Mouse (Mus musculus) embryonic facial prominence, embryonic 14.5 days (tissue): ENCODE data around the gene Plpp1. TPM values are rescaled to one million over a fixed set of nuclear protein-coding genes. Genes with fewer than 3 reads are reported as not detected.

Source experiments
- ATAC-seq: fragments of 200-750 bp; cut with Nextera tagmentation; 2 replicates; pipeline ENCODE4 v1.8.0; 2017; ENCODE audit warnings: low read depth, moderate number of reproducible peaks, moderate TSS enrichment
- DNase-seq: peaks from one replicate; pipeline ENCODE4 v3.0.0-alpha.2; 2015; ENCODE audit warnings: low spot score
- H3K27ac ChIP-seq: fragments of 300-500 bp; sonication (generic); replicated peaks from 2 replicates; pipeline ENCODE4 v1.5.1; 2014; ENCODE audit warnings: low read depth, mild to moderate bottlenecking, low read length, moderate library complexity
- H3K27me3 ChIP-seq: fragments of 300-500 bp; sonication (generic); replicated peaks from 2 replicates; pipeline ENCODE4 v1.6.1; 2014; ENCODE audit warnings: low read length; ENCODE audit not compliant: control insufficient read depth, insufficient read depth
- H3K36me3 ChIP-seq: fragments of 300-500 bp; sonication (generic); 2 replicates; pipeline ENCODE4 v1.6.1; 2014; ENCODE audit warnings: low read length, mixed read lengths; ENCODE audit not compliant: control insufficient read depth, insufficient read depth
- H3K4me1 ChIP-seq: fragments of 300-500 bp; sonication (generic); 2 replicates; pipeline ENCODE4 v1.6.1; 2014; ENCODE audit warnings: antibody characterized with exemption, low read length; ENCODE audit not compliant: control insufficient read depth, insufficient read depth
- H3K4me2 ChIP-seq: fragments of 300-500 bp; sonication (generic); 2 replicates; pipeline ENCODE4 v1.6.1; 2014; ENCODE audit warnings: low read depth, mild to moderate bottlenecking, low read length, moderate library complexity, mixed read lengths
- H3K4me3 ChIP-seq: fragments of 300-500 bp; sonication (generic); 2 replicates; pipeline ENCODE4 v1.5.1; 2014; ENCODE audit warnings: low read depth, mild to moderate bottlenecking, low read length
- H3K9ac ChIP-seq: fragments of 300-500 bp; sonication (generic); 2 replicates; pipeline ENCODE4 v1.6.1; 2014; ENCODE audit warnings: low read depth, mild to moderate bottlenecking, low read length, moderate library complexity, mixed read lengths
- H3K9me3 ChIP-seq: fragments of 300-500 bp; sonication (generic); 2 replicates; pipeline ENCODE4 v1.6.1; 2016; ENCODE audit warnings: low read length; ENCODE audit not compliant: control insufficient read depth
- WGBS: fragments of 180-500 bp; shearing (Covaris S2); extraction: QIAGEN DNeasy Blood & Tissue Kit; methylation state at CpG from one replicate; pipeline ENCODE4 v1.1.7; 2014; 5-methylcytosine and 5-hydroxymethylcytosine counted together
- polyA plus RNA-seq: library from polyadenylated mRNA; unstranded; fragments of >200 nt; fragmentation: Nextera tagmentation; extraction: Ambion mirVana; gene quantifications from 2 replicates; pipeline ENCODE4 v1.2.1, GENCODE M21; 2014

The Plpp1 gene
- polyA plus RNA-seq, 1 experiment from 2014 or later: 64.6 TPM

DNA sequence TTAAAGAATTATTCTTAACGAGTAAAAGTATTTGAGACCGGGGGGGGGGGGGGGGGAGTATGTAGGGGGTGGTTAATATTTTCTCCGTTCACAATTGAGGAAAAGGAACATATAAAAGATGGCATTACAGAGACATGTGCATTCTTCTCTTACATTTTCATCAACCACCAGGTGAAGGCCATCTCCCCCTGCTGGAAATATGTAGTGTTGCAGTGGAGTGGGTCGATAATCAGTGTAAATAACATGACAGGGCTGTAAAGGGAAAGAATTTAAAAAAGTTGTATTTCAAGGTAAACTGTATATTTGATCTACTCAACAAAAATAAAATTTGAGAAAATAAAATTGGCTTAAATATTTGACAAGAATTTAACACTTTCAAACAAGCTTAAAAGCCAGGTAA is 109.1 kb downstream of the Plpp1 start:
- H3K36me3 ChIP-seq: peaks cover 76% of the 10 kb centered on the region
- 69% methylated on average over 4 of the region's 4 CpGs for whole genome bisulfite sequencing
- H3K4me1 ChIP-seq: no peaks in the 10 kb centered on the region
- H3K9ac ChIP-seq: no peak overlapping the region
- DNase-seq (peak; percentile 22), ATAC-seq (no peak)
- no peaks in the 10 kb centered on the region for H3K9me3 ChIP-seq
- no peak overlapping the region for H3K27ac ChIP-seq
- H3K4me2 ChIP-seq: no peak overlapping the region
- no peaks in the 10 kb centered on the region for H3K27me3 ChIP-seq
- no peak overlapping the region for H3K4me3 ChIP-seq

DNA sequence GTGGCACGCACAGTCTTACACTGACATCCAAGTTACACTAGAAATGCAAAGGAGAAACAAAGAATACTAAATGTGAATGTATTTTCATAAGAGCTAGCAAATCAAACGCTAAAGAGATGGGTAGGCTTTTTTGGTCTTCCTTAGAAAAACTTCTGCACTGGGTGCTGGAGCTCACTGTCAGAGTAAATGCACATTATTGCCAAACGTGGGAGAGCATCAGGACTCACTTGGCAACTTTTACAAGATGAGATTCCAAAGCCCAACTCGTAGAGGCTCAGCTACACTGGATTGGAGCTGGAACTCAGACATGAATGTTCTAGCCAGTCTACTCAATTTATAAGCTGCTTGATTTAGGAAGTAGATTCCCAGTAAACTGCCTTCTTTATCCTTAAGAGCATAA is 109.8 kb downstream of the Plpp1 start:
- DNase-seq: no peak
- H3K9me3 ChIP-seq: no peaks in the 10 kb centered on the region
- no peak for ATAC-seq
- H3K27ac ChIP-seq: no peak overlapping the region
- no peak overlapping the region for H3K4me2 ChIP-seq
- peaks cover 71% of the 10 kb centered on the region for H3K36me3 ChIP-seq
- no peak overlapping the region for H3K9ac ChIP-seq
- 82% methylated on average over 4 of the region's 4 CpGs for WGBS
- no peaks in the 10 kb centered on the region for H3K4me1 ChIP-seq
- no peaks in the 10 kb centered on the region for H3K27me3 ChIP-seq
- no peak overlapping the region for H3K4me3 ChIP-seq

Other genes with a start within 250 kb of the Plpp1 start
- 0.07 and 0.10 TPM in 2 replicates for gene Il31ra, start 206.4 kb upstream of the Plpp1 start, polyA plus RNA-seq
- 0.99 and 2.0 TPM in 2 replicates for gene Ddx4, start 148.3 kb upstream of the Plpp1 start, polyA plus RNA-seq
- 13.8 and 13.9 TPM in 2 replicates for gene Slc38a9, start 140.0 kb upstream of the Plpp1 start, polyA plus RNA-seq
- gene Mtrex, start 126.6 kb downstream of the Plpp1 start, polyA plus RNA-seq: 56.6 and 63.6 TPM in 2 replicates
- 21.3 and 22.2 TPM in 2 replicates for gene Dhx29, start 126.7 kb downstream of the Plpp1 start, polyA plus RNA-seq
- gene Ccno, start 187.0 kb downstream of the Plpp1 start, polyA plus RNA-seq: 4.1 and 9.0 TPM in 2 replicates
- 1.8 and 4.1 TPM in 2 replicates for gene Mcidas, start 193.1 kb downstream of the Plpp1 start, polyA plus RNA-seq
- 0.46 and 2.0 TPM in 2 replicates for gene Cdc20b, start 234.3 kb downstream of the Plpp1 start, polyA plus RNA-seq
- gene Gpx8, start 245.6 kb downstream of the Plpp1 start, polyA plus RNA-seq: 210 and 222 TPM in 2 replicates